Mouse (Mus musculus) layer of hippocampus, postnatal 25 days (tissue): ENCODE results near the gene Fndc11. TPM values are rescaled to one million over a fixed set of nuclear protein-coding genes. Genes with fewer than 3 reads are reported as not detected.

Experiments
- DNase-seq, 2 experiments: peaks; one replicate each; pipeline ENCODE4 v3.0.0; 2022; ENCODE audit warnings: mixed read lengths in 2 of 2, low spot score in 1 of 2; ENCODE audit errors: extremely low spot score in 1 of 2
- total RNA-seq, 2 experiments: library from RNA; stranded (reverse); gene quantifications; 2 replicates each; pipeline ENCODE4 v1.2.3; 2021

The Fndc11 gene
- total RNA-seq, 2 experiments from 2014 or later, result not detected

GRCm38 (mm10) chr2:181249217-181249616 is 29.4 kb downstream of the Fndc11 start:
- DNase-seq, result no peak

- DNase-seq, result no peak
These were observed 32.0 kb downstream of the Fndc11 start for GRCm38 (mm10) chr2:181251841-181252240.

GRCm38 (mm10) chr2:181253248-181253647 is 33.4 kb downstream of the Fndc11 start:
- no peak for DNase-seq

GRCm38 (mm10) chr2:181266839-181267238 is 47.0 kb downstream of the Fndc11 start:
- DNase-seq, result no peak

GRCm38 (mm10) chr2:181272092-181272491 is 52.3 kb downstream of the Fndc11 start:
- no peak for DNase-seq

Other genes with a start within 250 kb of the Fndc11 start
- gene Col20a1, start 233.5 kb upstream of the Fndc11 start, total RNA-seq, result 1 to 10 TPM; 1.3 to 3.0 TPM
- 10 to 100 TPM; 15.8 to 17.8 TPM for gene Chrna4, start 176.5 kb upstream of the Fndc11 start, total RNA-seq
- 100 to 1,000 TPM; 277 to 291 TPM for gene Kcnq2, start 84.7 kb upstream of the Fndc11 start, total RNA-seq
- 1,000 to 10,000 TPM; 1,080 to 1,201 TPM for gene Eef1a2, start 63.0 kb upstream of the Fndc11 start, total RNA-seq
- 100 to 1,000 TPM; 110 to 113 TPM for gene Ppdpf, start 32.8 kb upstream of the Fndc11 start, total RNA-seq
- not detected for gene Ptk6, start 17.2 kb upstream of the Fndc11 start, total RNA-seq
- under 1 TPM; 0.22 to 0.42 TPM for gene Srms, start 6.8 kb upstream of the Fndc11 start, total RNA-seq
- gene Helz2, start 22.0 kb downstream of the Fndc11 start, total RNA-seq, result 1 to 10 TPM; 1.8 to 2.1 TPM
- 10 to 100 TPM; 16.7 to 21.1 TPM for gene Gmeb2, start 68.0 kb downstream of the Fndc11 start, total RNA-seq
- gene Stmn3, start 94.5 kb downstream of the Fndc11 start, total RNA-seq, result 100 to 1,000 TPM; 567 to 677 TPM
- gene Rtel1, start 99.7 kb downstream of the Fndc11 start, total RNA-seq, result 10 to 100 TPM; 27.3 to 34.9 TPM
- 10 to 100 TPM; 64.9 to 73.6 TPM for gene Zgpat, start 144.9 kb downstream of the Fndc11 start, total RNA-seq
- 10 to 100 TPM; 41.0 to 47.0 TPM for gene Arfrp1, start 145.4 kb downstream of the Fndc11 start, total RNA-seq
- gene Lime1, start 160.1 kb downstream of the Fndc11 start, total RNA-seq, result 10 to 100 TPM; 36.1 to 42.0 TPM
- gene Zbtb46, start 239.4 kb downstream of the Fndc11 start, total RNA-seq, result 1 to 10 TPM; 6.7 to 7.3 TPM